Mouse (Mus musculus): ENCODE measurements around the gene 2010111I01Rik. TPM values are rescaled to one million over a fixed set of nuclear protein-coding genes. Genes with fewer than 3 reads are reported as not detected.

Gene 2010111I01Rik
- total and polyA plus RNA-seq, 2 experiments from 2014 or later, result 107 to 149 TPM

DNA sequence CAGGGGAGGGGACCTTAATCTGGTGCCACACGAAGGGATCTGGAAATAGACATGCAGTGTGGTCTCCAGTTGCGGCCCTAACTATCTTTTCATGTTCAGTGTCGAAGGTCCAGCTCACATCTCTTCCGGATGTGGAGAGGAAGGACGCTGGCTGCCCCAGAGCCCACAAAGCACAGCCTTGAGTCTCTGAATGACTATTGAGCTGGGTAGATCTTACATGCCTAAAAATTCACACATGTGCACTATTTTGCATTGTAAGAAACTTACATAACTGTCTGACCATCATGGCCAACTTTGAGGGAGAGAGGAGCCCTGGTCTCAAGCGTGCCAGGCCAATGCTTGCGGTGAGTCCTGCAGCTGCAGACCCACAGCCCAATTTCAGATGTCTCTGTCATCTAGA is 284.5 kb downstream of the 2010111I01Rik start:
- DNase-seq (ENCODE audit: low spot score) (no peak), ATAC-seq (ENCODE audit: insufficient read depth, low read depth) (no peak)
- TF ChIP-seq CTCF (IDR thresholded peaks at IDR 0.05; ENCODE audit: low read depth), result no peak
- no peak for TF ChIP-seq EP300 (IDR thresholded peaks at IDR 0.05; ENCODE audit: low read depth)
- WGBS, result 33% methylated on average over 7 of the region's 7 CpGs
- H3K4me1 ChIP-seq (ENCODE audit: control insufficient read depth, insufficient read depth), result peaks cover 79% of the 10 kb centered on the region
- H3K27me3 ChIP-seq (ENCODE audit: control insufficient read depth, insufficient read depth, low read length), result no peaks in the 10 kb centered on the region
- peak overlapping the region; percentile 77 for H3K27ac ChIP-seq (ENCODE audit: low read depth)
- H3K9me3 ChIP-seq (replicated peaks; ENCODE audit: control insufficient read depth, low read length), result no peaks in the 10 kb centered on the region
- peaks cover 21% of the 10 kb centered on the region; the same call in 1 of the 2 replicates for H3K36me3 ChIP-seq (replicated peaks; ENCODE audit: control insufficient read depth, insufficient read depth, low read length)
- H3K9ac ChIP-seq (replicated peaks; ENCODE audit: low read depth, low read length), result 0 out of 2 replicates have a peak overlapping the region, but pooled peaks have one; percentile 8
- peak overlapping the region; percentile 45 for H3K4me2 ChIP-seq (ENCODE audit: low read depth, low read length)
- H3K4me3 ChIP-seq (ENCODE audit: low read depth, low read length), result peak overlapping the region; percentile 10

DNA sequence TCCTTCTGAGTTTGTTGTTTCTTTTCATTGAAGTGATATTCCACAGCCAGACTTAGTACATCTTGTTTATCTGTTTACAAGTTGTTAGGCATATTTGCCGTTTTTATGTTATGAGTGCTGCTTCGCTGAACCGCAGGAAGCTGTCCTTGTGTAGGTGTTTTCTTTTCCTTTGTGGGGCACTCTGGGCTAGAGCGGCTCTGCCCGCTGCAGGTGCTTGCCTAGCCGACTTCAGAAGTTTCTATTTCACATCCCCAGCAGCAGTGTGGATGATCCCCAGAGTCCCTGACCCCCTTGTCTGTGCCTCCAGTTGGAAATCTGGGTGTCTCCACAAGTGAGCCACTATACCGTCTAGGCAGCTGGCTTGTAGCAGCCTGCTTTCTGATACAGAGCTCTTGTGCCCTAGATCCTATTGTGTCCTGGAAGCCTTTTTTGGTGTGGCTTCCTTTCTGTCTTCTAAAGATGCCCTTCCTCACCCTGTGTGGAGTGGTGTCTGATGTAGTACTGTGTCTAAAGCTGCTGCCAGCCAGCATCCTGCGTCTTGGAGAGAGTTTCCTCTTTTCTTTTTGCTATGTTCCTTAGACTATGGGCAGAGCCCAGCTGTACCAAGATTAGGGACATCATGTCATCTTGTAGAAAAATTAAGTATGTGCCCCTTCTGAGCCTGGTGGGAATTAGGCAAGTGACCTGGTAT is 285.2 kb downstream of the 2010111I01Rik start:
- ATAC-seq (ENCODE audit: insufficient read depth, low read depth), result no peak
- H3K9me3 ChIP-seq (replicated peaks; ENCODE audit: control insufficient read depth, low read length), result no peaks in the 10 kb centered on the region
- H3K4me2 ChIP-seq (ENCODE audit: low read depth, low read length), result peak overlapping the region; percentile 45
- H3K27ac ChIP-seq (ENCODE audit: low read depth), result peak overlapping the region; percentile 77
- TF ChIP-seq CTCF (IDR thresholded peaks at IDR 0.05; ENCODE audit: low read depth) (no peak), EP300 (IDR thresholded peaks at IDR 0.05; ENCODE audit: low read depth) (no peak)
- peaks cover 83% of the 10 kb centered on the region for H3K4me1 ChIP-seq (ENCODE audit: control insufficient read depth, insufficient read depth)
- H3K27me3 ChIP-seq (ENCODE audit: control insufficient read depth, insufficient read depth, low read length), result no peaks in the 10 kb centered on the region
- WGBS, result 40% methylated on average over 8 of the region's 8 CpGs
- H3K4me3 ChIP-seq (ENCODE audit: low read depth, low read length), result peak overlapping the region; percentile 5; the same call in 1 of the 2 replicates
- H3K36me3 ChIP-seq (replicated peaks; ENCODE audit: control insufficient read depth, insufficient read depth, low read length), result peaks cover 21% of the 10 kb centered on the region; the same call in 1 of the 2 replicates
- DNase-seq (ENCODE audit: low spot score), result no peak
- H3K9ac ChIP-seq (replicated peaks; ENCODE audit: low read depth, low read length), result 0 out of 2 replicates have a peak overlapping the region, but pooled peaks have one; percentile 35

GRCm38 (mm10) chr13:63250441-63250980 is 285.8 kb downstream of the 2010111I01Rik start:
- Histone ChIP-seq H3K9me3 (replicated peaks; ENCODE audit: control insufficient read depth, low read length) (no peaks in the 10 kb centered on the region), H3K4me1 (ENCODE audit: control insufficient read depth, insufficient read depth) (peaks cover 89% of the 10 kb centered on the region), H3K27me3 (ENCODE audit: control insufficient read depth, insufficient read depth, low read length) (no peaks in the 10 kb centered on the region), H3K27ac (ENCODE audit: low read depth) (peak overlapping the region; percentile 70), H3K4me2 (ENCODE audit: low read depth, low read length) (peak overlapping the region; percentile 41; the same call in 1 of the 2 replicates), H3K9ac (replicated peaks; ENCODE audit: low read depth, low read length) (0 out of 2 replicates have a peak overlapping the region, but pooled peaks have one; percentile 17), H3K36me3 (replicated peaks; ENCODE audit: control insufficient read depth, insufficient read depth, low read length) (peaks cover 19% of the 10 kb centered on the region; the same call in 1 of the 2 replicates), H3K4me3 (ENCODE audit: low read depth, low read length) (no peak overlapping the region)
- TF ChIP-seq EP300 (IDR thresholded peaks at IDR 0.05; ENCODE audit: low read depth), result no peak
- TF ChIP-seq CTCF (IDR thresholded peaks at IDR 0.05; ENCODE audit: low read depth), result no peak
- ATAC-seq (ENCODE audit: insufficient read depth, low read depth) (no peak), DNase-seq (ENCODE audit: low spot score) (no peak)
- 81% methylated on average over 8 of the region's 8 CpGs for WGBS

- DNase-seq (ENCODE audit: low spot score), result peak; percentile 47
- WGBS, result 30% methylated on average over 12 of the region's 12 CpGs
Observed at GRCm38 (mm10) chr13:63251118-63251889, 286.6 kb downstream of the 2010111I01Rik start.

DNA sequence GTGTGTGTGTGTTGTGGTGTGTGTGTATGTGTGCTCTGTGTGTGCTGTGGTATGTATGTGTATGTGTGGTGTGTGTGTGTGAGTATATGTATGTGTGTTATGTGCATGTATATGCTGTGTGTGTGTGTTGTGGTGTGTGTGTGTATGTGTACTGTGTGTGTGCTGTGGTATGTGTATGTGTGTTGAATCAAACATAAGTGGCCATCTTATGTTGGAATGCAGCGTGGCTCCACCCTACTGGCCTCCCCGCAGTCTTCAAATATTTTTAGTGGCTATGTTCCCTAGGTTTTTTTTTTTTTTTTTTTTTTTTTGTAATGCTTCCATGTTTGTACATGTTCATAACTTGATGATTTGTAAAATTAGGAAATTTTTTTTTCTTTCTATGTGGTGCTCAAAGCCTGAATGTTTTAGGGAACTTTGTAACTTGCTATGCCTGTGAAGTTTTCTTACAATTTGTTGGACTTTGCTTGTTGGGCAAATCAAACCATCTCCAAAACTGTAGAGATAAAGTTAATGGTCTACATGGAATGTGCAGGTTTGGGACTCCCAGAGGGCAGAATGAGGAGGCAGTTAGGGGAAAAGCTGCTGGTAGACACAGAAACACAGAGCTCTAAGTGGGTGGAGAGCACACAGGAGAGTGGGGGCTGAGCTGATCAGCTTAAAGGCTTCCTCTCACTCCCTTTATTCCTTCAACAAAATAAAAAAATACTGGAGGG is 287.8 kb downstream of the 2010111I01Rik start:
- TF ChIP-seq EP300 (IDR thresholded peaks at IDR 0.05; ENCODE audit: low read depth), result no peak
- no peak for TF ChIP-seq CTCF (IDR thresholded peaks at IDR 0.05; ENCODE audit: low read depth)
- no peak for DNase-seq (ENCODE audit: low spot score)
- Histone ChIP-seq H3K9me3 (replicated peaks; ENCODE audit: control insufficient read depth, low read length) (no peaks in the 10 kb centered on the region), H3K27ac (ENCODE audit: low read depth) (peak overlapping the region; percentile 70), H3K27me3 (ENCODE audit: control insufficient read depth, insufficient read depth, low read length) (no peaks in the 10 kb centered on the region), H3K4me3 (ENCODE audit: low read depth, low read length) (no peak overlapping the region), H3K36me3 (replicated peaks; ENCODE audit: control insufficient read depth, insufficient read depth, low read length) (peaks cover 21% of the 10 kb centered on the region), H3K4me2 (ENCODE audit: low read depth, low read length) (peak overlapping the region; percentile 41), H3K4me1 (ENCODE audit: control insufficient read depth, insufficient read depth) (peaks cover 78% of the 10 kb centered on the region), H3K9ac (replicated peaks; ENCODE audit: low read depth, low read length) (0 out of 2 replicates have a peak overlapping the region, but pooled peaks have one; percentile 13)
- no peak for ATAC-seq (ENCODE audit: insufficient read depth, low read depth)
- WGBS, result 31% methylated on average over 2 of the region's 2 CpGs

More at GRCm38 (mm10) chr13:63251118-63251889, 286.6 kb downstream of the 2010111I01Rik start:
- no peak for TF ChIP-seq EP300 (IDR thresholded peaks at IDR 0.05; ENCODE audit: low read depth)
- Histone ChIP-seq H3K4me3 (ENCODE audit: low read depth, low read length) (peak overlapping the region; percentile 2; the same call in 1 of the 2 replicates), H3K4me2 (ENCODE audit: low read depth, low read length) (peak overlapping the region; percentile 41), H3K27me3 (ENCODE audit: control insufficient read depth, insufficient read depth, low read length) (no peaks in the 10 kb centered on the region), H3K9ac (replicated peaks; ENCODE audit: low read depth, low read length) (0 out of 2 replicates have a peak overlapping the region, but pooled peaks have one; percentile 17), H3K9me3 (replicated peaks; ENCODE audit: control insufficient read depth, low read length) (no peaks in the 10 kb centered on the region), H3K27ac (ENCODE audit: low read depth) (peak overlapping the region; percentile 70), H3K36me3 (replicated peaks; ENCODE audit: control insufficient read depth, insufficient read depth, low read length) (peaks cover 15% of the 10 kb centered on the region; the same call in 1 of the 2 replicates), H3K4me1 (ENCODE audit: control insufficient read depth, insufficient read depth) (peaks cover 88% of the 10 kb centered on the region)
- ATAC-seq (ENCODE audit: insufficient read depth, low read depth), result peak; percentile 19; the same call in 1 of the 2 replicates

Data from heart, postnatal 0 days (tissue).